Mouse (Mus musculus) intestine, postnatal 0 days (tissue): Measurements from ENCODE around the gene Clic6. TPM values are rescaled to one million over a fixed set of nuclear protein-coding genes. Genes with fewer than 3 reads are reported as not detected.

Source experiments
- ATAC-seq: fragments of 200-750 bp; cut with Nextera tagmentation; 2 replicates; pipeline ENCODE4 v1.8.0; 2017; ENCODE audit warnings: mild to moderate bottlenecking, moderate TSS enrichment, moderate library complexity
- H3K27ac ChIP-seq: fragments of 300-500 bp; sonication (generic); 2 replicates; pipeline ENCODE4 v1.5.1; 2014; ENCODE audit warnings: mild to moderate bottlenecking, low read depth, low read length, moderate library complexity
- H3K27me3 ChIP-seq: fragments of 300-500 bp; sonication (generic); replicated peaks from 2 replicates; pipeline ENCODE4 v1.6.1; 2014; ENCODE audit warnings: low read length, mixed read lengths; ENCODE audit not compliant: control insufficient read depth, insufficient read depth
- H3K36me3 ChIP-seq: fragments of 300-500 bp; sonication (generic); 2 replicates; pipeline ENCODE4 v1.6.1; 2014; ENCODE audit warnings: mild to moderate bottlenecking, moderate library complexity; ENCODE audit not compliant: control insufficient read depth, insufficient read depth
- H3K4me1 ChIP-seq: fragments of 300-500 bp; sonication (generic); replicated peaks from 2 replicates; pipeline ENCODE4 v1.6.1; 2014; ENCODE audit warnings: antibody characterized with exemption, low read length, mixed read lengths; ENCODE audit not compliant: control insufficient read depth, insufficient read depth
- H3K4me2 ChIP-seq: fragments of 300-500 bp; sonication (generic); replicated peaks from 2 replicates; pipeline ENCODE4 v1.6.1; 2014; ENCODE audit warnings: low read depth, mild to moderate bottlenecking, moderate library complexity
- H3K4me3 ChIP-seq: fragments of 300-500 bp; sonication (generic); 2 replicates; pipeline ENCODE4 v1.5.1; 2014; ENCODE audit warnings: low read depth, low read length
- H3K9ac ChIP-seq: fragments of 300-500 bp; sonication (generic); 2 replicates; pipeline ENCODE4 v1.6.1; 2014; ENCODE audit warnings: mild to moderate bottlenecking, low read depth, low read length
- H3K9me3 ChIP-seq: fragments of 300-500 bp; sonication (generic); 2 replicates; pipeline ENCODE4 v1.6.1; 2016; ENCODE audit warnings: mixed run types; ENCODE audit not compliant: control insufficient read depth
- CTCF ChIP-seq: sonication (generic); IDR thresholded peaks from 2 replicates; pipeline ENCODE4 v1.5.1; 2016; ENCODE audit warnings: low read depth, mild to moderate bottlenecking, control low read depth, antibody characterized with exemption, moderate library complexity
- WGBS: fragments of 180-500 bp; shearing (Covaris S2); extraction: QIAGEN DNeasy Blood & Tissue Kit; methylation state at CpG from one replicate; pipeline ENCODE4 v1.1.7; 2014; 5-methylcytosine and 5-hydroxymethylcytosine counted together
- polyA plus RNA-seq: library from polyadenylated mRNA; unstranded; fragments of >200 nt; fragmentation: Nextera tagmentation; extraction: Ambion mirVana; gene quantifications from 2 replicates; pipeline ENCODE4 v1.2.1, GENCODE M21; 2015

Clic6 gene
- polyA plus RNA-seq, 1 experiment from 2014 or later, result 70.7 TPM

DNA sequence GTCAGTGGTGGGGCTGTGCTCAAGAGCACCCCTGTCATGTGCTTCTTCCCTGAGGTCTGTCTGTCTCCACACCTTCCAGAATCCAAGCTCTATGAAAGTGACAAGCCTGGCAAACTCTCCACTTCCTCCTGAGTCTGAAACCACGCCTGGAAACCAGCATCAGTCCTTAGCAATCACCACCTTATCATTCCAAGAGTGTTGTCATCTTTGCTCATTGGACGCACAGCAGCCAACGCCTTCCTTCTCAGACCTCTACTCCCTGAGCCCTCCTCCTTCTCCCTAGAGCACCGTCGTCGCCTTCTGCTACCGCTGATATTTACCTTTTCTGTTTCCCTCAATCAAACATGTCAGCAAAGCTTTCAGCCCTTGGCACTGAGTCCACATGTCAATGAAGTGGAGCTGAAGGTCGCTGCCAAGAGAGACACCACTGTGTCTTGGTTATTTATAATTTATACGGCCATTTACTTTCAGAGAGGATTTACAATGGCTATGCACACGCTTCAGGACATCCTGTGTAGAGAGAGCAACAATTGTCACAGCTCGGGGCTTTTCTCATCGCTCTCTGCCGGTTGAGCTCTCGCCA is 21.1 kb upstream of the Clic6 start:
- no peak overlapping the region for H3K9ac ChIP-seq
- no peaks in the 10 kb centered on the region for H3K9me3 ChIP-seq
- peak overlapping the region; percentile 66; the same call in 1 of the 2 replicates for H3K4me3 ChIP-seq
- ATAC-seq, result peak; percentile 47
- WGBS, result 15% methylated on average over 14 of the region's 14 CpGs
- no peaks in the 10 kb centered on the region for H3K27me3 ChIP-seq
- no peak for TF ChIP-seq CTCF
- H3K4me2 ChIP-seq, result peak overlapping the region; percentile 96
- no peaks in the 10 kb centered on the region for H3K36me3 ChIP-seq
- peak overlapping the region; percentile 6; the same call in 1 of the 2 replicates for H3K27ac ChIP-seq
- no peaks in the 10 kb centered on the region; the same call in 1 of the 2 replicates for H3K4me1 ChIP-seq

DNA sequence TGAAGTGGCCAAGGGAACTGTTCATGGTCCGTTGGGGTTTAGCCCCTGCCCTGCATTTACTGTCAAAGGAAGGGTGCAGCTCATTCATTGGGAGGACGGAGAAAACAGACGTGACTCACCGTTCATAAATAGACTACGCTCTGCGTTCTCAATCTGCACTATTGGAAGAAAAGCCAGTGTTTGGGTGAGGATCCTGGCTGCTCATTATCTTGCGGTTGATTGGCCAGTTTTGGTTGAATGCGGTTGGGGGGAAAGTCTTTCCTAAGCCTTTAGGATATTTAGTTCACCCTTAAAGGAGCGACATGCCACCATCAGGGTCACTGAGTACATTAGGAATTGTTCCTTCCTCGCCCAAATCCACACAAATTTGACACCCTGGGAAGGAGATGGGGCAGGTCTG is 20.3 kb upstream of the Clic6 start:
- H3K4me1 ChIP-seq, result no peaks in the 10 kb centered on the region; the same call in 1 of the 2 replicates
- 0 out of 2 replicates have a peak overlapping the region, but pooled peaks have one; percentile 6 for H3K27ac ChIP-seq
- TF ChIP-seq CTCF, result no peak
- ATAC-seq, result no peak
- peak overlapping the region; percentile 66 for H3K4me3 ChIP-seq
- peak overlapping the region; percentile 96 for H3K4me2 ChIP-seq
- no peaks in the 10 kb centered on the region for H3K9me3 ChIP-seq
- no peaks in the 10 kb centered on the region for H3K27me3 ChIP-seq
- H3K36me3 ChIP-seq, result no peaks in the 10 kb centered on the region
- peak overlapping the region; percentile 84 for H3K9ac ChIP-seq
- 3% methylated on average over 10 of the region's 10 CpGs for WGBS

DNA sequence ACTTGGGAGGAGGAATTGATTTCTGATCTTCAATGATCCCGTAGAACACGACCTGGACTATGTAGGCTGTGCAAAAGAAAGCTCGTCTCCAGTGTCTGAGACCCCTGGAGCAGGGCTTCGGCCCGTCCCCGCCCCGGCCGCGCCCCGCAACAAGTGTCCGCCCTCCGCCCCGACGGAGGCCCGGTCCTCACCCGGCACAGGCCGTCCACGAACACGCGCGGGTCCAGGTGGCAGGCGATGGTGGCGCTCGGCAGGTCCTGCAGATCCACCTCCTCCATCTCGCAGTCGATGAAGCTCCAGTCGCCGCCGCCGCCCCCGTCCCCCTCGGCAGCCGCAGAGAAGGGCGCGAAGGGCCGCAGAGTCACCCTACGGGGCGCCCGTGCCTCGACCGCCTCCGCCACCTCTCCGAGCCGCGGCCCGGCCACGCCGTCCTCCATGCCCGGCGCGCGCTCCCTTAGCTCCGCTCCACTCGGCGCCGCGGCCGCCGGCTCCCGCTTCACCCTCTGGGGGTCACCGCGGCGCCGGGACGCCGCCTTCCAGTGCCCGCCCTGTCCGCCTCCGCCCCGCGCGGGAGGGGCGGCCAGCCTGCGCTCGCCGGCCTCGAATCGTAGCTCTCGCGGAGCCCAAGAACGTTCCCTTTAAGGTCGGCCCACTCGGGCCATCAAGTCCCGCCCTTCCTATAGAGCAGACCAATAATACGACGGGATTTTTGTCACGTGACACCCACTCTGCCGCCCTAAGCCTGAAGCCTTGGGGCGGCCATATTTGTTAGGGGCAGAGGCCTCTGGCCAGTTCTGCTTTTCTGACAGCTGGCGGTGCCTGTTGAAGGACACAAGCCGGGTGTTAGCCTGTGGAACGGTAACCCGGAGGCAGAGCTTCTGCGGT is 19.7 kb upstream of the Clic6 start:
- no peaks in the 10 kb centered on the region for H3K27me3 ChIP-seq
- peak overlapping the region; percentile 84 for H3K9ac ChIP-seq
- peak overlapping the region; percentile 66 for H3K4me3 ChIP-seq
- peak; percentile 96 for ATAC-seq
- no peaks in the 10 kb centered on the region for H3K9me3 ChIP-seq
- peak overlapping the region; percentile 54 for H3K27ac ChIP-seq
- under 1% methylated on average over 92 of the region's 94 CpGs for WGBS
- H3K36me3 ChIP-seq, result no peaks in the 10 kb centered on the region
- TF ChIP-seq CTCF, result peak; percentile 36
- H3K4me2 ChIP-seq, result peak overlapping the region; percentile 96
- H3K4me1 ChIP-seq, result no peaks in the 10 kb centered on the region; the same call in 1 of the 2 replicates

DNA sequence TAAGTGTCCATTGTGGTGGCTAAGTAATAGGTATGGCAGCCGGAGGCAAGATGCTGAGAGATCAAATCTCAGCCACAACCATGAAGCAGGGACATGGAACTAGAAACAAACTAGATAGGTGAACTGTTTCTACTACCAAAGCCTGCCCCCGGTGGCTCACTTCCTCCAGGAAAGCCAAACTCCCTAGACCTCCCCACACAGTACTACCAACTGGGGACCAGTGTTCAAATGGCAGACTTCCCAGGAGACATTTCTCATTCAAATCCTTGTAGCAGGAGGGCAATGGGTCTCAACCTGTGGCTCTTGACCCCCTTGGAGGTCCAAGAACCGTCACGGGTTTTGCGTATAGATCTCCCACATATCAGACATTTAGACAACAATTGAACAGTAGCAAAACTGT is 18.5 kb upstream of the Clic6 start:
- peak; percentile 28; the same call in 1 of the 2 replicates for TF ChIP-seq CTCF
- no peak overlapping the region for H3K4me3 ChIP-seq
- H3K4me2 ChIP-seq, result no peak overlapping the region
- no peak for ATAC-seq
- H3K4me1 ChIP-seq, result no peaks in the 10 kb centered on the region; the same call in 1 of the 2 replicates
- no peaks in the 10 kb centered on the region for H3K36me3 ChIP-seq
- H3K27ac ChIP-seq, result no peak overlapping the region
- WGBS, result 81% methylated on average over 5 of the region's 5 CpGs
- H3K27me3 ChIP-seq, result no peaks in the 10 kb centered on the region
- H3K9me3 ChIP-seq, result no peaks in the 10 kb centered on the region
- no peak overlapping the region for H3K9ac ChIP-seq

DNA sequence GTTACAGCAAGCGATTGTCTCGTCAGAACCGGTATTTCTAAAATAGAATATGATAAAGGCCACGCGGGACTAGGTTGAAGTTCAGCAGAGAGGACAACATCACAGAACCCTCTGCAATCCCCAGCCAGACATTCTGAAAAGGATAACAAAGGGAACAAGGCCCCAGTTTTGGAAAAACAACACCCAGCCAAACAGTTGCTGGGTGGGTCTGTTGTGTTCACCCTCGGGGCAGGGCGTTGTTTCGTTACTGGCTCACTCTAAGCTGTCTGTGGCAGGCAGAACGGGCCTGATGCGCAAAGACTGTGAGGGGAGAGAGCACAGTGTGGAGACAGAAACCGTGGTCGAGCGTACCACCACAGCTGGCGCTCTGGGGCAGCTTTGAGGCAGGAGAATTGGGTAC is 17.1 kb upstream of the Clic6 start:
- Histone ChIP-seq H3K4me1 (no peaks in the 10 kb centered on the region; the same call in 1 of the 2 replicates), H3K9me3 (no peaks in the 10 kb centered on the region), H3K9ac (no peak overlapping the region), H3K4me3 (no peak overlapping the region), H3K36me3 (no peaks in the 10 kb centered on the region), H3K27me3 (no peaks in the 10 kb centered on the region), H3K4me2 (no peak overlapping the region), H3K27ac (no peak overlapping the region)
- ATAC-seq, result no peak
- 79% methylated on average over 14 of the region's 14 CpGs for WGBS
- TF ChIP-seq CTCF, result no peak

DNA sequence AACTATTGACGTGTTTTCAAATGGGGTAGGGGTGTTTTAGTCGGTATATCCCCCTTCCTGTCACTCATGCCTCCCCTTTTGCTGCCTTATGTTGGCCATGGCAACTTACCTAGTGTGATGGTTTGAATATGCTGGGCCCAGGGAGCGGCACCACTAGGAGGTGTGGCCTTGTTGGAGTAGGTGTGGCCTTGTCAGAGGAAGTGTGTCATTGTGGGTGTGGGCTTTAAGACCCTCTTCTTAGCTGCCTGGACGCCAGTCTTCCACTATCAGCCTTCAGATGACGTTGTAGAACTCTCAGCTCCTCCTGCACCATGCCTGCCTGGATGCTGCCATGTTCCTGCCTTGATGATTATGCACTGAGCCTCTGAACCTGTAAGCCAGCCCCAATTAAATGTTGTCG is 14.8 kb upstream of the Clic6 start, which contains the start of gene Rcan1:
Gene Rcan1 (minus strand): TSS at position 162 of the 400 bp plus-strand sequence.
- no peaks in the 10 kb centered on the region for H3K4me1 ChIP-seq
- H3K36me3 ChIP-seq, result no peaks in the 10 kb centered on the region
- no peak within 1 kb of the TSS for H3K27ac ChIP-seq
- no peak within 1 kb of the TSS for H3K4me3 ChIP-seq
- no peaks in the 10 kb centered on the region for H3K27me3 ChIP-seq
- TF ChIP-seq CTCF, result no peak
- 73% methylated on average over 6 of the region's 6 CpGs for WGBS
- ATAC-seq, result no peak
- no peaks in the 10 kb centered on the region for H3K9me3 ChIP-seq
- H3K9ac ChIP-seq, result no peak within 1 kb of the TSS
- no peak within 1 kb of the TSS for H3K4me2 ChIP-seq
